Mouse (Mus musculus) CD8-positive naive resting alpha-beta T cell, adult 57 days (primary cell): ENCODE results near the gene Ankrd28. TPM values are rescaled to one million over a fixed set of nuclear protein-coding genes. Genes with fewer than 3 reads are reported as not detected.

Experiments used
- total RNA-seq: library from RNA; stranded (reverse); gene quantifications from one replicate; pipeline ENCODE4 v1.2.4, GENCODE M21; 2023

Gene Ankrd28
- total RNA-seq: 26.1 TPM

GRCm38 (mm10) chr14:31830571-31831369 lies at the start of gene Ankrd28:
Ankrd28 (minus strand) TSS chr14:31830651.

Other genes starting within 250 kb of the Ankrd28 start
- gene Colq, start 239.3 kb downstream of the Ankrd28 start, total RNA-seq: 0.77 TPM
- not detected for gene Gm49387, start 189.8 kb downstream of the Ankrd28 start, total RNA-seq
- gene Btd, start 189.6 kb downstream of the Ankrd28 start, total RNA-seq: 7.8 TPM
- gene Hacl1, start 189.4 kb downstream of the Ankrd28 start, total RNA-seq: 9.0 TPM
- not detected for gene Galnt15, start 198.3 kb upstream of the Ankrd28 start, total RNA-seq